Mouse (Mus musculus) hindbrain, embryonic 12.5 days (tissue): ENCODE results near the gene Tomm20l. TPM values are rescaled to one million over a fixed set of nuclear protein-coding genes. Genes with fewer than 3 reads are reported as not detected.
A peak's percentile ranks its signal among the peaks of the same experiment; 100 is the strongest.

Experiments used
- ATAC-seq: fragments of 200-750 bp; cut with Nextera tagmentation; 2 replicates; pipeline ENCODE4 v1.8.0; 2017; ENCODE audit warnings: moderate TSS enrichment; ENCODE audit not compliant: low FRiP score
- H3K27ac ChIP-seq: fragments of 300-500 bp; sonication (generic); 2 replicates; pipeline ENCODE4 v1.5.1; 2016; ENCODE audit warnings: mild to moderate bottlenecking
- H3K27me3 ChIP-seq: fragments of 300-500 bp; sonication (generic); 2 replicates; pipeline ENCODE4 v1.6.1; 2016; ENCODE audit warnings: mild to moderate bottlenecking
- H3K36me3 ChIP-seq: fragments of 300-500 bp; sonication (generic); 2 replicates; pipeline ENCODE4 v1.6.1; 2016; ENCODE audit warnings: mild to moderate bottlenecking
- H3K4me1 ChIP-seq: fragments of 300-500 bp; sonication (generic); 2 replicates; pipeline ENCODE4 v1.6.1; 2016
- H3K4me2 ChIP-seq: fragments of 300-500 bp; sonication (generic); replicated peaks from 2 replicates; pipeline ENCODE4 v1.6.1; 2016; ENCODE audit warnings: mild to moderate bottlenecking
- H3K4me3 ChIP-seq: fragments of 300-500 bp; sonication (generic); 2 replicates; pipeline ENCODE4 v1.5.1; 2016; ENCODE audit warnings: mild to moderate bottlenecking
- H3K9ac ChIP-seq: fragments of 300-500 bp; sonication (generic); 2 replicates; pipeline ENCODE4 v1.6.1; 2016; ENCODE audit warnings: mild to moderate bottlenecking, moderate library complexity
- H3K9me3 ChIP-seq: fragments of 300-500 bp; sonication (generic); replicated peaks from 2 replicates; pipeline ENCODE4 v1.6.1; 2016; ENCODE audit warnings: mild to moderate bottlenecking
- WGBS: fragments of 180-500 bp; shearing (Covaris S2); methylation state at CpG from one replicate; pipeline ENCODE4 v1.1.7; 2016; 5-methylcytosine and 5-hydroxymethylcytosine counted together
- polyA plus RNA-seq: library from polyadenylated mRNA; unstranded; fragments of >200 nt; fragmentation: Nextera tagmentation; extraction: Ambion mirVana; gene quantifications from 2 replicates; pipeline ENCODE4 v1.2.1, GENCODE M21; 2016

Tomm20l gene
- polyA plus RNA-seq, 1 experiment from 2014 or later, result not detected

DNA sequence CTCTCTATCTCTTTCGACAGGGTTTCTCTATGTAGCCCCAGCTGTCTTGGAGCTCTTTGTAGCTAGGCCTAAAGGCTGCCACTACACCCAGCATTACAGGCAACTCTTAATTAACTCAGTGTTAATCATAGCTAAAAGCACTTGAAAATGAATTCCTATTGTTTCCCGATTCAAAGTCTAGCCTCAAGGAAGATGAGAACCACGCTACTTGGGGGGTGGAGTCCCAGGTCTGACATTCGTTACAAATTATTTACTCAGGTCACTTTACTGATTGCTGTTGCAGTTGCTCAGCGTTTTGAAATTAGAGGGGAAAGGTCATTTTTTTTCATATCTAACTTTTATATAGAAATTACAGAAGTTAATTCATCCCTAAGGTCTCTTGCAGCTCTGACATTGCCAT is 24.4 kb downstream of the Tomm20l start:
- Histone ChIP-seq H3K9ac (no peak overlapping the region), H3K27me3 (no peaks in the 10 kb centered on the region), H3K27ac (no peak overlapping the region), H3K4me3 (peak overlapping the region; percentile 74; the same call in 1 of the 2 replicates), H3K4me2 (peak overlapping the region; percentile 73), H3K36me3 (peaks cover 25% of the 10 kb centered on the region), H3K9me3 (no peaks in the 10 kb centered on the region), H3K4me1 (peaks cover 23% of the 10 kb centered on the region)
- ATAC-seq, result no peak
- WGBS, result 36% methylated on average over 5 of the region's 5 CpGs

GRCm38 (mm10) chr12:71136130-71136973 is 25.1 kb downstream of the Tomm20l start, which contains the start of the genes Timm9 and 2700049A03Rik:
Timm9 (minus strand) TSS chr12:71136684.
2700049A03Rik (plus strand) TSS chr12:71136848.
- peak; percentile 95 for ATAC-seq
- Histone ChIP-seq H3K4me1 (peaks cover 23% of the 10 kb centered on the region), H3K9me3 (no peaks in the 10 kb centered on the region), H3K36me3 (peaks cover 28% of the 10 kb centered on the region), H3K4me2 (peak within 1 kb of the TSS; percentile 90), H3K9ac (peak within 1 kb of the TSS; percentile 90), H3K27ac (peak within 1 kb of the TSS; percentile 74), H3K27me3 (no peaks in the 10 kb centered on the region), H3K4me3 (peak within 1 kb of the TSS; percentile 74)
- WGBS, result under 1% methylated on average over 52 of the region's 52 CpGs

DNA sequence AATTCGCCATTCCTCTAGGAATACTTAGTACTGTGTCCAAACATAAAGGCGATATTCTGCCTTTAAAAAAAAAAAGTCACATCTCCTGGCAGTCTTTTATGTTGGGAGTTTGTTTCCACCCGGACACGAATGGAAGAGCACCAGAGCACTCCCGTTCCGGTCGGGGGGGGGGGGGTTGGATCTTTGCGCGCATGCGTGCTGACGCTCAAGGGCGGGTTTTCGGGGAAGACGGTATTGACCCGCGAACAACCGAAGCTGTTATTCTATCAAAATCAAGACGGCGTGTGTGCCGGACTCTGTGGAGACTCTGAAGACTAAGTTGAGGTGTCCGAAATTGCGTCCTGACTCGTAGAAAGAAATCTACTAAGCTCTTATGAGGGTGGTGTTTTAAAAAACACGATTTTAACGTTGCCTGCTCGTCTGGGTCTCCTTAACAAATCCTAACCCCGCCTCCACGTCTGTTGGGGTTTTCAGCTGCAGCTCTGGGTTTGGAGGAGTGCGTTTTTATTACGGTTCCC is 25.8 kb downstream of the Tomm20l start:
- peak overlapping the region; percentile 74 for H3K27ac ChIP-seq
- WGBS, result under 1% methylated on average over 30 of the region's 30 CpGs
- no peaks in the 10 kb centered on the region for H3K27me3 ChIP-seq

DNA sequence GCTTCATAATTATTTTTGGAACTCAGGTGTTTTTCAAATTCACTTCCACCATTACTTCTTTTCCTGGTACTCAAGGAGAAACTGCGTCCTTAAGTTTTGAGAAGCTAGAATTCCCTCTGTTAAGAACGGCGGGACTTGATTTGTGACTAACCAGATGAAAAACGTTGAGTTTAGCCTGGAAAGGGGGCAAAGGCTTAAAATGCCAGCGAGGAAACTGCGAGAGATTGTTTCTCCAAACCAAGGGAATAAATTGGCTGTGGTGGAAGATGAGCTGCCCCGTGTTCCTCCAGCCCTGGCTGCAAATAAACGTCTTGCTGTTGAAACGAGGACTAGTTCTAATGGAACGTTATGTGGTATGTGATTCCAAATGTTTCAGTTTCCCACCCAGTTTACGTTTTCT is 26.5 kb downstream of the Tomm20l start:
- Histone ChIP-seq H3K4me1 (peaks cover 23% of the 10 kb centered on the region), H3K9me3 (no peaks in the 10 kb centered on the region), H3K9ac (peak overlapping the region; percentile 90), H3K36me3 (peaks cover 29% of the 10 kb centered on the region), H3K4me2 (peak overlapping the region; percentile 90), H3K27ac (no peak overlapping the region), H3K4me3 (peak overlapping the region; percentile 74), H3K27me3 (no peaks in the 10 kb centered on the region)
- no peak for ATAC-seq
- 9% methylated on average over 11 of the region's 11 CpGs for WGBS

More for the DNA sequence above, 25.8 kb downstream of the Tomm20l start:
- Histone ChIP-seq H3K9me3 (no peaks in the 10 kb centered on the region), H3K4me2 (peak overlapping the region; percentile 90), H3K4me1 (peaks cover 23% of the 10 kb centered on the region), H3K36me3 (peaks cover 28% of the 10 kb centered on the region), H3K4me3 (peak overlapping the region; percentile 74), H3K9ac (peak overlapping the region; percentile 90)
- peak; percentile 87 for ATAC-seq

- H3K4me2 ChIP-seq, result peak overlapping the region; percentile 90; the same call in 1 of the 2 replicates
- H3K4me1 ChIP-seq, result peaks cover 23% of the 10 kb centered on the region
- no peak overlapping the region for H3K9ac ChIP-seq
- H3K27ac ChIP-seq, result no peak overlapping the region
- 80% methylated on average over 5 of the region's 5 CpGs for WGBS
- H3K9me3 ChIP-seq, result no peaks in the 10 kb centered on the region
- no peaks in the 10 kb centered on the region for H3K27me3 ChIP-seq
- no peak overlapping the region for H3K4me3 ChIP-seq
- ATAC-seq, result no peak
- H3K36me3 ChIP-seq, result peaks cover 39% of the 10 kb centered on the region
Observed at GRCm38 (mm10) chr12:71139258-71139828, 28.1 kb downstream of the Tomm20l start.

GRCm38 (mm10) chr12:71141189-71141588 is 30.0 kb downstream of the Tomm20l start:
- Histone ChIP-seq H3K4me2 (no peak overlapping the region), H3K27me3 (no peaks in the 10 kb centered on the region), H3K4me3 (no peak overlapping the region), H3K36me3 (peaks cover 54% of the 10 kb centered on the region), H3K27ac (no peak overlapping the region), H3K4me1 (peaks cover 14% of the 10 kb centered on the region), H3K9me3 (no peaks in the 10 kb centered on the region), H3K9ac (no peak overlapping the region)
- no peak for ATAC-seq

DNA sequence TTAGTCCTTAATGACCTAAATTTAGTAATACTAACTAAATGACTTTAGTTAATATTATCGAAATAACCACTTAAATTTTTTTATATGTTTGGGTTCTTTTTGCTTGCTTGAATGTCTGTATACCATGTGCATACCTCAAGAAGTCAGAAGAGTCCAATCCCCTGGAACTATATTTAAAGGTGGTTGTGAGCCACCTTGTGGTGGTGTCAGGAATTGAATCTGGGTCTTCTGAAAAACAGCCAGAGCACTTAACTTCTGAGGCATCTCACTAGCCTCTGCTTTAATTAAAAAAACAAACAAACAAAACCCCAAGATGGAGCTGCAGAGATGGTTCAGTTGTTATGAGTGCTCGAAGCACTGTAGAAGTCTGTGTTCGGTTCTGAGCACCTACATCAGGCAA is 36.4 kb downstream of the Tomm20l start:
- Histone ChIP-seq H3K36me3 (peaks cover 69% of the 10 kb centered on the region), H3K9ac (no peak overlapping the region), H3K4me3 (no peak overlapping the region), H3K4me2 (no peak overlapping the region), H3K9me3 (no peaks in the 10 kb centered on the region), H3K27ac (no peak overlapping the region), H3K27me3 (no peaks in the 10 kb centered on the region), H3K4me1 (no peaks in the 10 kb centered on the region)
- WGBS, result 86% methylated on average over 3 of the region's 3 CpGs
- no peak for ATAC-seq

- Histone ChIP-seq H3K4me2 (no peak overlapping the region), H3K9ac (no peak overlapping the region), H3K27ac (no peak overlapping the region), H3K4me3 (no peak overlapping the region), H3K27me3 (no peaks in the 10 kb centered on the region), H3K9me3 (no peaks in the 10 kb centered on the region), H3K4me1 (no peaks in the 10 kb centered on the region), H3K36me3 (peaks cover 69% of the 10 kb centered on the region)
- no peak for ATAC-seq
- WGBS, result 94% methylated on average over 9 of the region's 9 CpGs
Observed at GRCm38 (mm10) chr12:71148801-71149200, 37.6 kb downstream of the Tomm20l start.

DNA sequence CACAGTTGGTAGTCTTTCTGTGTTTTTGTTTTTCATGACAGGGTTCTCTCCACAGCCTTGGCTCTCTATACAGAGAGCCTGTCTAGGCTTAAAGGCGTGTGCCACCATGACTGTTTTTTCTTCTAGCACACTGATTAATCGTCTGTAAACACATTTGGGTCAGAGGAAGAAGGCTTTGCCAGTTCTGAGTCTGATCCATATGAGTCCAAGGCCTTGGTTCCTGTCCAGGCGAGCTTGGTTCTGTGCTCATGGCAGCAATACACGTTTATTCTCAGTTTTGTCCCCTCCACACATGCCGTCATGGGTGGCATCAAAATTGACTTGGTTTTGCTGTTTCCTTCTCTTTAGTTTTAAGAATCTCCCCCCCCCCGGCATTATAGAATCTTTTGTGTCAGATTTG is 38.2 kb downstream of the Tomm20l start:
- Histone ChIP-seq H3K9me3 (no peaks in the 10 kb centered on the region), H3K27me3 (no peaks in the 10 kb centered on the region), H3K9ac (no peak overlapping the region), H3K4me2 (no peak overlapping the region), H3K36me3 (peaks cover 69% of the 10 kb centered on the region), H3K4me3 (no peak overlapping the region), H3K4me1 (no peaks in the 10 kb centered on the region), H3K27ac (no peak overlapping the region)
- no peak for ATAC-seq
- WGBS, result 90% methylated on average over 6 of the region's 6 CpGs

- Histone ChIP-seq H3K9me3 (no peaks in the 10 kb centered on the region), H3K4me1 (no peaks in the 10 kb centered on the region), H3K27ac (no peak overlapping the region), H3K4me2 (no peak overlapping the region), H3K4me3 (no peak overlapping the region), H3K9ac (no peak overlapping the region), H3K27me3 (no peaks in the 10 kb centered on the region), H3K36me3 (peaks cover 71% of the 10 kb centered on the region)
- ATAC-seq, result no peak
- 94% methylated on average over 8 of the region's 8 CpGs for WGBS
Observed at GRCm38 (mm10) chr12:71150167-71150566, 38.9 kb downstream of the Tomm20l start.

DNA sequence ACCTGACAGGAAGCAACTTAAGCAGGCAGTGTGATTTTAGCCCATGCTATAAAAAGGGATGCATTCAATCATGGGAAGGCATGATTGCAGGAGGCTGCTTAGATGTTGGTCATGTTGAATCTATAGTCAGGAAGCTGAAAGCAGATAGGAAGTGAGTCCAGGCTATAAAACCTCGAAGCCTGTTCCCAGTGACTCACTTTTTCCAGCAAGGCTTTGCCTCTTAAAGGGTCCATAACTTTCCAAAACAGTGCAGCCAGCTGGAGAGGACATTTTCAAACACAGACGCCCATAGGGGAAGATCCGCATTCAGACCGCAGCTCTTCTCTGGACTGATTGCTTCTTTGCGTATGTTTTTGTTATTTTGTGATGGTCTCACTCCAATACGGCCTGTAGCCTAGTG is 43.8 kb downstream of the Tomm20l start:
- H3K36me3 ChIP-seq, result peaks cover 70% of the 10 kb centered on the region

DNA sequence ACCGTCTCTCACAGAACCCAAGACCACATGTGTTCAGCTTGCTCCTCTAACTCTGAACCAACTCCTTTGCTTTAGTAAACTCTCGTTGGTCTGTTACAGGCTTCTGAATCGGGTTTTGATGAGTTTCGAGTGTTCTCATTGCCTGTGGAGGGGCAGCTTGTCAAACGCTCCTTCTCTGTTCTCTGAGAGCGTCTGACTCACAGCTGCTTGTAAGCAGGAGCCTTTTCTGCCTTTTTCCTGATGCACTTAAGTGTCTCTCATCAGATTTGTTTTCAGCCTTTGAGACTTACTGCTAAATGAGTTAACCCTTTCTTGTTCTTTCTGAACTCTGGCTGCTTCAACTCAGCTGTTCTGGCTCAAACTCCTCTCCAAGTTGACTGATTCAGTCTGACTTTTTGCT is 46.7 kb downstream of the Tomm20l start:
- Histone ChIP-seq H3K4me1 (no peaks in the 10 kb centered on the region), H3K4me3 (no peak overlapping the region), H3K9ac (no peak overlapping the region), H3K27me3 (no peaks in the 10 kb centered on the region), H3K4me2 (no peak overlapping the region), H3K36me3 (peaks cover 78% of the 10 kb centered on the region), H3K27ac (no peak overlapping the region), H3K9me3 (no peaks in the 10 kb centered on the region)
- no peak for ATAC-seq
- WGBS, result 88% methylated on average over 6 of the region's 6 CpGs

More for the DNA sequence above, 43.8 kb downstream of the Tomm20l start:
- H3K27ac ChIP-seq, result no peak overlapping the region
- H3K4me3 ChIP-seq, result no peak overlapping the region
- WGBS, result 94% methylated on average over 6 of the region's 6 CpGs
- H3K27me3 ChIP-seq, result no peaks in the 10 kb centered on the region
- H3K9me3 ChIP-seq, result no peaks in the 10 kb centered on the region
- no peak overlapping the region for H3K4me2 ChIP-seq
- no peaks in the 10 kb centered on the region for H3K4me1 ChIP-seq
- ATAC-seq, result no peak
- H3K9ac ChIP-seq, result no peak overlapping the region
